Mouse (Mus musculus) C2C12 (cell line): ENCODE measurements at regions not wholly inside any gene's neighbourhood (a gene's known extent, or its start where the extent isn't known, plus 50 kb on each side); places are given as distances from the start of the nearest gene placed in this dataset.

Experiments
- H3K27me3 ChIP-seq: one replicate; pipeline ENCODE4 v1.6.1; 2011; ENCODE audit not compliant: control insufficient read depth, insufficient read depth, insufficient read length
- H3K36me3 ChIP-seq: one replicate; pipeline ENCODE4 v1.6.1; 2011; ENCODE audit not compliant: control insufficient read depth, insufficient read depth
- H3K4me3 ChIP-seq: one replicate; pipeline ENCODE4 v1.5.1; 2011; ENCODE audit warnings: mild to moderate bottlenecking, control low read depth; ENCODE audit not compliant: poor library complexity, insufficient read depth, severe bottlenecking
- H3K79me2 ChIP-seq: one replicate; pipeline ENCODE4 v1.6.1; 2011; ENCODE audit not compliant: control insufficient read depth, insufficient read depth
- H3K79me3 ChIP-seq: one replicate; pipeline ENCODE4 v1.6.1; 2011; ENCODE audit warnings: low read depth, control low read depth
- H3ac ChIP-seq: one replicate; pipeline ENCODE3; 2011; ENCODE audit warnings: low read depth; ENCODE audit not compliant: control insufficient read depth, insufficient read length
- CEBPB ChIP-seq: IDR thresholded peaks from one replicate; pipeline ENCODE4 v1.6.1; 2011; ENCODE audit warnings: low read depth, mild to moderate bottlenecking, control low read depth, moderate library complexity
- CTCF ChIP-seq: IDR thresholded peaks from one replicate; pipeline ENCODE4 v1.5.1; 2011; ENCODE audit not compliant: control insufficient read depth, insufficient read depth, insufficient read length
- FOSL1 ChIP-seq: IDR thresholded peaks from one replicate; pipeline ENCODE4 v1.8.0; 2011; ENCODE audit warnings: mild to moderate bottlenecking, low read length; ENCODE audit not compliant: poor library complexity, insufficient read depth, severe bottlenecking
- MAX ChIP-seq: IDR thresholded peaks from one replicate; pipeline ENCODE4 v1.6.1; 2011; ENCODE audit warnings: mild to moderate bottlenecking, control low read depth
- MYOD1 ChIP-seq: IDR thresholded peaks from one replicate; pipeline ENCODE4 v1.6.1; 2011; ENCODE audit warnings: low read depth; ENCODE audit not compliant: control insufficient read depth, insufficient read length
- MYOG ChIP-seq: IDR thresholded peaks from one replicate; pipeline ENCODE4 v1.6.1; 2011; ENCODE audit not compliant: control insufficient read depth, insufficient read length; ENCODE audit errors: extremely low read depth
- USF1 ChIP-seq: IDR thresholded peaks from one replicate; pipeline ENCODE4 v1.6.1; 2011; ENCODE audit warnings: low read depth, mild to moderate bottlenecking, control low read depth, moderate library complexity

DNA sequence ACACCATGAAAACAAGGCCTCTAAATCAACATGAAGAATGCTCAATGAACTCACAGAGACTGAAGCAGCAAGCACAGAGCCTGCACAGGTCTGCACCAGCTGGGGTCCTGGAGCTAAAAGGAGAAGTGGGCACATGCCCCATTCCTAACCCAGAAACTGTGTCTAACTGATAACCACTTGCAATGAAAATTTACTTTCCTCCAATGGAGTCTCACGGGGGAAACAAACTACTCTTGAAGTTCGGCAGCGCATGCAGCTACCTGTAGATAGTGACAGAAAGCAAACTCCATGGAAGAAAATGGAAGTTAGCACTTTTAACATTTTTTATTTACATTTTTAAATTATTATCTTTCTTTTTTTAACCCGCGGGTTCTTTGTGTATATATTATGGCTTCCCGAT, 76.8 kb upstream of the Akap6 start:
- Histone ChIP-seq H3K79me3 (no peaks in the 10 kb centered on the region), H3K36me3 (no peaks in the 10 kb centered on the region), H3K79me2 (no peaks in the 10 kb centered on the region), H3K4me3 (no peak overlapping the region), H3ac (no peak overlapping the region), H3K27me3 (no peaks in the 10 kb centered on the region)
- TF ChIP-seq MAX (no peak), USF1 (no peak), FOSL1 (no peak), MYOD1 (no peak), CTCF (no peak), CEBPB (no peak), MYOG (no peak)

DNA sequence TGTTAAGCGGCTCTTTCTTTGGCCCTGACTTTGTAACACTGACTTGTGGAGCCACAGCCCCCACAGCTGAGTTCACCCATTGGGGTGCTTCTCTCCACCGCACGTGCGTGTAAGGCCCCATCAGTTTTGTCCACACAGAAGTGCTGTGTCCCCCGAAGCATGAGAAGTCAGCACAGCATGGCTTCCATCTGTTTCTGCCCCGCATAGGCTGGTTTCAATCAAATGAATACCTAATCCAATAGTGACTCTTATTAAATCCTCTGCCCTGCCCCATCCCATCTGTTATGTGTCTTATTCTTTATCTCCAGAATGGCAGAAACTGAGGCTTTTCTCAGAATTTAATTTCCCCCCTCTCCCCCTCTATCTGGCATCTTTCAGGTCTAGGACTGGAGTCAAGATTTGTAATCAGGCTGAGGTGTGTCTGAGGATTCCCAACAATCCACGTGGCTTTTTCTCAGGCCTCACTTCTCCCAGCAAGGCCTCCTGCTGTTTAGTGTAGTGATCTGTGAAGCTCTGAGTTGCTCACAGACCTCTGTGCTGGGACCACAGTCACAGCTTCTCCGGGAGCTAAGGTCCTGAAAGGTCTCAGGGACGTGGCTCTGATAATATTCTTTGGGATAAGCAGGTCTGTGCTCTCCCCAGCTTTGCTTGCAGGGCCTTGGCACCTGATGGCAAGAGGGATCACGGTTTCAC, 75.6 kb upstream of the Akap6 start:
- no peaks in the 10 kb centered on the region for H3K79me2 ChIP-seq
- no peak overlapping the region for H3K4me3 ChIP-seq

DNA sequence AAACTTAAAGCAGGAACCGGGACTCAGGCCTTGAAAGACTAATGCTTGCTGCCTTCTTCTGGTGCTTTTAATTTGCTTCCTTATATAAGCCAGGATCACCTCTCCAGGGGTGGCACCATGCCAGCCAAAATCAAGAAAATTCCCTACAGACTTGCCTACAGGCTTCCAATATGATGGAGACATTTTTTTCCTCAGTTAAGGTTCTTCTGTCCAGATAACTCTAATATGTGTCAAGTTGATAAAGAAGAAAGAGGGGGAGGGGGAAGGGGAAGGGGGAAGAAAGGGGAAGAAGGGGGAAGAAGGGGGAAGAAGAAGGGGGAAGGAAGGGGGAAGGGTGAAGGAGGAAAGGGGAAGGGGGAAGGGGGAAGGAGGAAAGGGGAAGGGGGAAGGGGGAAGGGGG, 74.3 kb upstream of the Akap6 start:
- TF ChIP-seq USF1 (no peak), CTCF (no peak), CEBPB (no peak), MAX (no peak)
- no peak overlapping the region for H3K4me3 ChIP-seq
- H3ac ChIP-seq, result no peak overlapping the region
- H3K79me3 ChIP-seq, result no peaks in the 10 kb centered on the region
- H3K27me3 ChIP-seq, result no peaks in the 10 kb centered on the region
- no peaks in the 10 kb centered on the region for H3K36me3 ChIP-seq
- no peaks in the 10 kb centered on the region for H3K79me2 ChIP-seq

More for the DNA sequence above, 75.6 kb upstream of the Akap6 start:
- Histone ChIP-seq H3K36me3 (no peaks in the 10 kb centered on the region), H3K79me3 (no peaks in the 10 kb centered on the region), H3ac (no peak overlapping the region), H3K27me3 (no peaks in the 10 kb centered on the region)
- TF ChIP-seq MAX (no peak), CEBPB (no peak), CTCF (no peak), MYOG (no peak), MYOD1 (no peak), FOSL1 (no peak), USF1 (no peak)

DNA sequence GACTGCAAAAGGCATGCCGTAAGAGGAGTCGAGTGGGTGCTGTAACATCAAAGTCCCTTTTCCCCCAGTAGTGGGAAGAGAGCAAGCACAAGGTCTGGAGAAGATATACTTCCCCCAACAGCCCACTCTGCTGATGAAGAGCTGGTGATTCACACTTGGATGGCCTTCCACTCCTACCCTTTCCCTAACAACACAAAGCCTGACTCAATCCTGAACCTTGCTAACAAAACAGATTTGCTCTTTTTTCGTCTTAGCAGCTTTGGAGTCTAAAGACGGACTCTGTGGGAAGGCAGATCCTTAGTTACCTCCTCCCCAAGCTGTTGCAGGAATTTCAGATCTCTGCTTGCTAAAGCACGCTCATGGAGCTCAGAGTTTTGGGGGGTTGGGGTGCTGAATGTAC, 70.4 kb upstream of the Akap6 start:
- H3K79me3 ChIP-seq, result no peaks in the 10 kb centered on the region
- H3K4me3 ChIP-seq, result no peak overlapping the region
- H3K79me2 ChIP-seq, result no peaks in the 10 kb centered on the region
- no peaks in the 10 kb centered on the region for H3K27me3 ChIP-seq
- TF ChIP-seq MYOG (no peak), CTCF (no peak), MYOD1 (no peak), USF1 (no peak), MAX (no peak), FOSL1 (no peak), CEBPB (no peak)
- no peak overlapping the region for H3ac ChIP-seq
- no peaks in the 10 kb centered on the region for H3K36me3 ChIP-seq

- H3K4me3 ChIP-seq, result no peak overlapping the region
- peak overlapping the region; percentile 10 for H3ac ChIP-seq
- no peaks in the 10 kb centered on the region for H3K79me3 ChIP-seq
- H3K27me3 ChIP-seq, result no peaks in the 10 kb centered on the region
- no peaks in the 10 kb centered on the region for H3K79me2 ChIP-seq
- TF ChIP-seq FOSL1 (no peak), MAX (no peak), MYOD1 (peak; percentile 75), CEBPB (peak; percentile 62)
- no peaks in the 10 kb centered on the region for H3K36me3 ChIP-seq
These were observed 63.9 kb upstream of the Akap6 start for GRCm38 (mm10) chr12:52635121-52635878.

GRCm38 (mm10) chr12:52636186-52636881, 62.8 kb upstream of the Akap6 start:
- Histone ChIP-seq H3K79me2 (no peaks in the 10 kb centered on the region), H3K27me3 (no peaks in the 10 kb centered on the region), H3K4me3 (no peak overlapping the region), H3K79me3 (no peaks in the 10 kb centered on the region), H3K36me3 (no peaks in the 10 kb centered on the region), H3ac (no peak overlapping the region)
- TF ChIP-seq MYOD1, result peak; percentile 93
- peak; percentile 13 for TF ChIP-seq FOSL1
- no peak for TF ChIP-seq USF1
